Mouse (Mus musculus): ENCODE results near the gene Olfr332.
"Not testable (repeated sequence)": the region's sequence is repeated elsewhere in the genome, so short reads cannot be mapped to it uniquely, and the experiment has no call there.

The Olfr332 gene

GRCm38 (mm10) chr11:58492455-58492854 is at the start of gene Olfr332:
Gene Olfr332, minus strand, starts transcription at chr11:58492555.
- peak; percentile 1 for DNase-seq (ENCODE audit: low read depth, low spot score)

- not testable (repeated sequence) for DNase-seq (ENCODE audit: low read depth, low spot score)
Observed at GRCm38 (mm10) chr11:58534736-58535135, 42.4 kb upstream of the Olfr332 start, which contains the start of gene Olfr330. Gene Olfr330, minus strand, starts transcription at chr11:58534836.

- not testable (repeated sequence) for DNase-seq (ENCODE audit: low read depth, low spot score)
Observed at GRCm38 (mm10) chr11:58519756-58520155, 27.4 kb upstream of the Olfr332 start.

GRCm38 (mm10) chr11:58518916-58519315 is 26.6 kb upstream of the Olfr332 start:
- not testable (repeated sequence) for DNase-seq (ENCODE audit: low read depth, low spot score)

GRCm38 (mm10) chr11:58509058-58509457 is 16.7 kb upstream of the Olfr332 start:
- not testable (repeated sequence) for DNase-seq (ENCODE audit: low read depth, low spot score)

- DNase-seq (ENCODE audit: low read depth, low spot score), result not testable (repeated sequence)
Observed at GRCm38 (mm10) chr11:58502472-58502871, 10.1 kb upstream of the Olfr332 start, which contains the start of gene Olfr331. Gene Olfr331, minus strand, starts transcription at chr11:58502572.

- DNase-seq (ENCODE audit: low read depth, low spot score), result peak; percentile 48
Observed at GRCm38 (mm10) chr11:58499290-58499689, 6.9 kb upstream of the Olfr332 start.

- DNase-seq (ENCODE audit: low read depth, low spot score), result no peak
Observed at GRCm38 (mm10) chr11:58498761-58499160, 6.4 kb upstream of the Olfr332 start.

GRCm38 (mm10) chr11:58462170-58462569 is 30.2 kb downstream of the Olfr332 start, which contains the start of gene Olfr30:
Gene Olfr30, minus strand, starts transcription at chr11:58462270.
- no peak for DNase-seq (ENCODE audit: low read depth, low spot score)

GRCm38 (mm10) chr11:58453592-58453991 is 38.8 kb downstream of the Olfr332 start:
- no peak for DNase-seq (ENCODE audit: low read depth, low spot score)

GRCm38 (mm10) chr11:58452759-58453158 is 39.6 kb downstream of the Olfr332 start, which contains the start of gene Lypd9:
Gene Lypd9, minus strand, starts transcription at chr11:58452923.
- DNase-seq (ENCODE audit: low read depth, low spot score), result no peak
